Mouse (Mus musculus) kidney, postnatal 4 days (tissue): Measurements from ENCODE around the gene Atp6v0e2.

Source experiments
- DNase-seq, 2 experiments: peaks; one replicate each; pipeline ENCODE4 v3.0.0; 2021; ENCODE audit warnings: mixed read lengths in 2 of 2

Gene Atp6v0e2

GRCm38 (mm10) chr6:48578736-48579135, 41.3 kb downstream of the Atp6v0e2 start:
- no peak for DNase-seq

GRCm38 (mm10) chr6:48579215-48579648, 41.8 kb downstream of the Atp6v0e2 start:
- no peak for DNase-seq

DNA sequence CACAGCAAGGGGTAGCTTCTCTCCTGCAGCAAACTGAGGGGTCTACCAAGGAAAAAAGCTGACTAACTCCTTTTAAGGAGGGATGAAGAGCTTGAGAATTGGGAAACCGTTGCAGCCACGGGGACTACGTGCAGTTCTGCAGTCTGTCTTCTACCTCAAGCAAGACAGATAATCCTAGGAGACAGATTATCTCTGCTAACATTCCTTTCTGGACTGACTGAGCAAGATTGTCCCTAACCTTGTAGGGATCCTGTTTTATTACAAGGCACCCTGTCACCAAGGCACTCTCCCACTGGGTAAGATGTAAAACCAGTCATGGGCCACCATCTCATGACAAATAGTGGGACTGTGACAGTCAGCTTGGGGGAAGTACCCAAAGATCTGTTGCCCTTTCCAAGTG, 43.8 kb downstream of the Atp6v0e2 start:
- DNase-seq, result no peak

- DNase-seq, result peak in 1 of 2 experiments; percentile 31
These were observed 44.6 kb downstream of the Atp6v0e2 start for GRCm38 (mm10) chr6:48582037-48582436.

GRCm38 (mm10) chr6:48589194-48589750, 51.9 kb downstream of the Atp6v0e2 start, which contains the start of gene Gm45021:
Gene Gm45021 (plus strand): TSS chr6:48589610.
- DNase-seq, result no peak
